Mouse (Mus musculus): ENCODE data around the gene Spata32. TPM values are rescaled to one million over a fixed set of nuclear protein-coding genes. Genes with fewer than 3 reads are reported as not detected.
A peak's percentile ranks its signal among the peaks of the same experiment; 100 is the strongest.
"Not testable (repeated sequence)": the region's sequence is repeated elsewhere in the genome, so short reads cannot be mapped to it uniquely, and the experiment has no call there.

Gene Spata32
- polyA plus RNA-seq, 1 experiment = not detected

DNA sequence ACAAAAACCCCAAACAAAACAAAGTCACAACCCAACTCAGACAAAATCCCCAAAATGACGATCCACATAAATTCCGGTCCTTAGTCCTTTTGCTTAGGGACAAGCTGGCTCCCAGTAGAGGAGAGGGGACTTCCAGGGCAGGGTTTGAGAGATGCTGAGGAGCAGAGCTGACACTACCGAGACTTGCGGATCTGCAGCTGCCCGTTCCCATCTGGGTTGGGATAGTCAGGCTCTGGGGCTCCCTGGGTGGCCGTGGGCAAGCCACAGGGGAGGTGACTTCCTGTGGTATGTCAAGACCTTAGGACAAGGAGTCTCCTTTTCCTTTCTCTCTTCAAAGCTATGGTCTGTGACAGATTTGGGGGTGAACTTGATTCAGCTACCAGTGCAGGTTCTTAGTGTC is 18.2 kb upstream of the Spata32 start:
- TF ChIP-seq CTCF (IDR thresholded peaks at IDR 0.05; ENCODE audit: insufficient read depth, low read depth, low read length) (no peak), POLR2A (IDR thresholded peaks at IDR 0.05; ENCODE audit: insufficient read depth, low read depth, low read length) (no peak)
- 88% methylated on average over 6 of the region's 6 CpGs for WGBS

DNA sequence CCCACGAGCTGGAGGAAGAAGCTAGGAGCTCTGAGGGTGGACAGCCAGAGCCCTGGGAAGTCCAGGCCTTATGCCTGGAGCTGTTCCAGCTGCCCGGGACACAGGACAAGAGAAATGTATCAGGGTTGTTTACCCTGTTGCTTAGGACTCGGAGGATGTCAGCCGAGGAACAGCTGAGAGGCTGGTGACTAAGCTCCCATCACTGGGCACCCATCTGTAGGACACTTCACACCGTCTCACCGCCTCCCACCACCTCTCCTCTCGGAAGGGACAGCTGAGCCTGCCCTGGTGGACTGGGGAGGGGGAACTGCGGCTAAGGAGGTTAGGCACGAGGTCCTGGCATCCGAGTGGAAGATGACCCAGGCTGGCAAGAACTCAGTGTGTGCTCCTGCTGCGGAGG is 17.5 kb upstream of the Spata32 start:
- 66% methylated on average over 11 of the region's 11 CpGs for WGBS
- Histone ChIP-seq H3K27ac (ENCODE audit: insufficient read depth, low read depth, low read length) (no peak overlapping the region), H3K4me1 (ENCODE audit: control insufficient read depth, insufficient read depth, low read length) (peaks cover 6% of the 10 kb centered on the region), H3K4me3 (ENCODE audit: insufficient read depth, low read depth, low read length) (no peak overlapping the region)
- TF ChIP-seq POLR2A (IDR thresholded peaks at IDR 0.05; ENCODE audit: insufficient read depth, low read depth, low read length) (no peak), CTCF (IDR thresholded peaks at IDR 0.05; ENCODE audit: insufficient read depth, low read depth, low read length) (no peak)

More for the DNA sequence above, 18.2 kb upstream of the Spata32 start:
- H3K4me1 ChIP-seq (ENCODE audit: control insufficient read depth, insufficient read depth, low read length) = peaks cover 9% of the 10 kb centered on the region
- H3K27ac ChIP-seq (ENCODE audit: insufficient read depth, low read depth, low read length) = no peak overlapping the region
- H3K4me3 ChIP-seq (ENCODE audit: insufficient read depth, low read depth, low read length) = no peak overlapping the region

DNA sequence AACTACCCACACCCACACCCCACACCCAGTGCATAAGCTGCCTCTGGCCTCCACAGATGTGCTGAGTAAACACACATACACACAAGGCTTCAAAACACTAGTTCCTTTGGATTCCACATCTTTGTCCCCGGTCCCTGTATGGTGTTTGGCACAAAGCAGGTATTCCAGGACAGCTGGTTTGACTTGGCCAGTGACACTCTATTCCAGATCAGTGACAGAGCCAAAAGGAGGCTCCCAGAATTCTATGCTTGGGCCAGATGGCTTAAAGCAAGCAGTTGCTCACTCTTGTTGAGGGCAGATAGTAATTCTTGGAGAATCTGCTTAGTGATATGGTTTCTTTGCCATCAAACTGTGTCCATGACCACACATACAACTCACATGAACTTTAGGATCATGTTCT is 16.2 kb upstream of the Spata32 start:
- H3K4me3 ChIP-seq (ENCODE audit: insufficient read depth, low read depth, low read length) = no peak overlapping the region
- no peak overlapping the region for H3K27ac ChIP-seq (ENCODE audit: insufficient read depth, low read depth, low read length)
- H3K4me1 ChIP-seq (ENCODE audit: control insufficient read depth, insufficient read depth, low read length) = peaks cover 6% of the 10 kb centered on the region
- WGBS = 74% methylated on average over 1 of the region's 1 CpGs
- TF ChIP-seq POLR2A (IDR thresholded peaks at IDR 0.05; ENCODE audit: insufficient read depth, low read depth, low read length) (no peak), CTCF (IDR thresholded peaks at IDR 0.05; ENCODE audit: insufficient read depth, low read depth, low read length) (no peak)

DNA sequence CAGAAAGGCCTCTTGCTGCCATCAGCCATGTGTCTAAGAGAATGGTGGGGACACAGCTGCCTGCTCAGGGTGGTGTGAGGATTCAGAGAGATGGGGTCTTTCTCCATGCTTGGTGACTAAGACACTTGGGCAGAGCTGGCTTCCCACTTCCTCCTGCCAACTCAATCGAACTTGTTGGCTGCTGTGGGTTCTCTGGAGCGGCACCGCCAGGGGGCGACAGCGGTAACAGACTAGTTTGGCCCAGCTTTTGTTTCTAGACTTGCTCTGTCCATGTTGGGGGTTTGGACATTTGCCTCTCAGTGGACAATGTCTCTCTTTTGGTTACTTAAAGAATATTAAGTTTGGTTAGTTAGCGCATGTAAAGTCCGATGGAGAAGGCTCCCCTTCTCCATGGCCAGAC is 14.7 kb upstream of the Spata32 start:
- TF ChIP-seq CTCF (IDR thresholded peaks at IDR 0.05; ENCODE audit: insufficient read depth, low read depth, low read length) (peak; percentile 80), POLR2A (IDR thresholded peaks at IDR 0.05; ENCODE audit: insufficient read depth, low read depth, low read length) (no peak)
- H3K4me3 ChIP-seq (ENCODE audit: insufficient read depth, low read depth, low read length) = no peak overlapping the region
- H3K27ac ChIP-seq (ENCODE audit: insufficient read depth, low read depth, low read length) = no peak overlapping the region
- H3K4me1 ChIP-seq (ENCODE audit: control insufficient read depth, insufficient read depth, low read length) = peaks cover 6% of the 10 kb centered on the region
- WGBS = 24% methylated on average over 7 of the region's 7 CpGs

DNA sequence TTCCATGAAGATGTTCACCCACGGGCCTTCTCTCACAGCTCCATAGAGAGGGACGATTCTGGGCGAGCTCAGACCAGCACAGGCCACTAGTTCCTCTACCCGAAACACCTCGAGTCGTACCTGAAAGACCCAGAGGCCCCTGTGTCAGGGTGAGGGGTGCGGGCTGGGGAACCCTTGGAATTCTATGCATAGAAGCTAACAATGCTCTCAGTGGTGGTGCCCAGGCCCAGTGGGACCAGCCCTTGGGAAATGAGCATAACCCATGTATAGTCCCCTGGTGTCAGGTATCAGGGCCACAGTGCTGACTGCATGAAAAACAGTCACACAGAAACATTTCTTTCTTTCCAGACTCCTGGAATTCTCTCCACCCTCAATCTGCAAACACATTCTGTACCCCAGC is 13.1 kb upstream of the Spata32 start:
- no peak overlapping the region for H3K4me3 ChIP-seq (ENCODE audit: insufficient read depth, low read depth, low read length)
- TF ChIP-seq CTCF (IDR thresholded peaks at IDR 0.05; ENCODE audit: insufficient read depth, low read depth, low read length) = no peak
- no peak for TF ChIP-seq POLR2A (IDR thresholded peaks at IDR 0.05; ENCODE audit: insufficient read depth, low read depth, low read length)
- 91% methylated on average over 7 of the region's 7 CpGs for WGBS

DNA sequence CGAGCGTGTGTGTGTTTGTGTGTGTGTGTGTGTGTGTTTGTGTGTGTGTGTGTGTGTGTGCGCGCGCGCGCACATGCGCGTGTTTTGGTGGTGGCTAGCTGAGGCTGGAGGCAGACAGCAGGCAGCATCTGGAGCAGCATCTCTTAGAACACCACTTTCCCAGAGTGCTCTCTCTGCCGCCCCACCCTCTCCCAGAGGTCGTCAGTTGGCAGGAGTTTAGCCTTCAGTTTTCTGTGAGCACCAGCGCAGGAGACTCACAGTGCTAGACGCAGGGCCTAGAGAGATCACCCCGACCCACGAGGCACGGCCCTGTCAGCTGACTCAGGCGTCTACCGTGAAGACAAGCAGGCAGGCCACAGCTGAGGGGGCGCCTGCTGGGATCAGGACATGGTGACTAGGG is 12.4 kb upstream of the Spata32 start:
- 90% methylated on average over 19 of the region's 19 CpGs for WGBS
- H3K27ac ChIP-seq (ENCODE audit: insufficient read depth, low read depth, low read length) = no peak overlapping the region
- peaks cover 2% of the 10 kb centered on the region for H3K4me1 ChIP-seq (ENCODE audit: control insufficient read depth, insufficient read depth, low read length)
- no peak overlapping the region for H3K4me3 ChIP-seq (ENCODE audit: insufficient read depth, low read depth, low read length)
- no peak for TF ChIP-seq CTCF (IDR thresholded peaks at IDR 0.05; ENCODE audit: insufficient read depth, low read depth, low read length)
- no peak for TF ChIP-seq POLR2A (IDR thresholded peaks at IDR 0.05; ENCODE audit: insufficient read depth, low read depth, low read length)

More for the DNA sequence above, 13.1 kb upstream of the Spata32 start:
- Histone ChIP-seq H3K27ac (ENCODE audit: insufficient read depth, low read depth, low read length) (no peak overlapping the region), H3K4me1 (ENCODE audit: control insufficient read depth, insufficient read depth, low read length) (peaks cover 6% of the 10 kb centered on the region)

DNA sequence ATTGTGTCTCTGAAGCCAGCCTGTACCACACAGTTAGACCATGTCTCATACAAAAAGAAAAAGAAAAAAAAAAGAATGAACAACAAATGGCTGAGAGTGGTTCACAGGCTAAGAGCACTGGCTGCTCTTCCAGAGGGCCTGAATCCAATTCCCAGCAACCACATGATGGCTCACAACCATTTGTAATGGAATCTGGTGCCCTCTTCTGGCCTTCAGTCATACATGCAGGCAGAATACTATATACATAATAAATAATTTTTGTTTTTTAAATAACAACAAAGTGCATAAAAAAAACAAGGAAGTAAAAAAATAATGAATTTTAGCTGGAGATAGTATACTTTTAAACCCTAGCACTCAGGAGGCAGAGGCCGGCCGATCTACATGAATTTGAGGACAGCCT is 11.4 kb upstream of the Spata32 start:
- Histone ChIP-seq H3K4me3 (ENCODE audit: insufficient read depth, low read depth, low read length) (no peak overlapping the region), H3K27ac (ENCODE audit: insufficient read depth, low read depth, low read length) (no peak overlapping the region), H3K4me1 (ENCODE audit: control insufficient read depth, insufficient read depth, low read length) (no peaks in the 10 kb centered on the region)
- TF ChIP-seq POLR2A (IDR thresholded peaks at IDR 0.05; ENCODE audit: insufficient read depth, low read depth, low read length) = no peak
- TF ChIP-seq CTCF (IDR thresholded peaks at IDR 0.05; ENCODE audit: insufficient read depth, low read depth, low read length) = no peak
- 93% methylated on average over 2 of the region's 2 CpGs for WGBS

DNA sequence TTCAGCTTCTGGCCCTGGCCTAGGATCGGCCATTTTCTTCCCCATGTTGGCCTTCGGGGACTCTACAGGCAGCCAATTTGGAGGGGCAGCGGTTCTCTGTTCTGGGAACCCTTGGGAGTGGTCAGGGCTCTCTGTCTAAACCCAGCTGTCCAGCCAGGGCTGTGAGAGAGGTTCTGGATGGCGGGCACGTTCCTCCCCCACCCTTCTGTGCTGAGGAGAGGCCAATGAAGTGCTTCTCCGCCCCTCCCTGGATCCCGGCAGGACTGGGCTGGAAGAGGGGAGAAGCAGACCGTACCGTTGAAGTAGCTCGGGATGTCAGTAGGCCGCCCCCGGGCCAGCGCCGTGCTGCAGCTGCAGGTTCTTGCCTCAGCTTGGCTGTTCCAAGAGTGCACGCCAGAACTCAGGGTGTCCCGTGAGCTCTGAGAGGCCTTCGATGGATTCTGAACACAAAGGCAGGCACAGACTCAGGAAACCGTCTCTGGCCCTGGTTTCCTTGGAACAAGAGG is 5.8 kb upstream of the Spata32 start:
- 72% methylated on average over 18 of the region's 18 CpGs for WGBS
- Histone ChIP-seq H3K4me1 (ENCODE audit: control insufficient read depth, insufficient read depth, low read length) (peaks cover 25% of the 10 kb centered on the region), H3K27ac (ENCODE audit: insufficient read depth, low read depth, low read length) (peak overlapping the region; percentile 81), H3K4me3 (ENCODE audit: insufficient read depth, low read depth, low read length) (no peak overlapping the region)
- TF ChIP-seq CTCF (IDR thresholded peaks at IDR 0.05; ENCODE audit: insufficient read depth, low read depth, low read length) (no peak), POLR2A (IDR thresholded peaks at IDR 0.05; ENCODE audit: insufficient read depth, low read depth, low read length) (no peak)

DNA sequence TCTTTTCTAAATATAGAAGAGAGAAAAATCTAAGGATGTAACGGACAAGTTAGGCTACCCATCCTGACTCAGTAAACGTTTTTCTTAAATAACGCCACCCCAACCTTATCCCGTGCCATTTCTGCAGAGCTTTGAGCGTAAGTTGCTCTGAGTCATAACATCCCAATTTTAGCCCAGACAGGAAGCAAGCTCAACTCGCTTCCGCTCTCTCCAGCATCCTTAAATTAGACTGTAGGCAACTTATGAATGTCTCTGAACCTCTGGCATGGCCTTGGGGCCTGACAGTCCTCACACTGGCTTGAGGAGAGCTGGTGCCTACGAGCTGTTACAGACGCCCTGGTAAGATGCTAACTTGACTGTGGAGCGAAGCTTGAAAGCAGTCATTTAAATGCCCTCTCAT is 5.2 kb upstream of the Spata32 start:
- TF ChIP-seq CTCF (IDR thresholded peaks at IDR 0.05; ENCODE audit: insufficient read depth, low read depth, low read length) (no peak), POLR2A (IDR thresholded peaks at IDR 0.05; ENCODE audit: insufficient read depth, low read depth, low read length) (no peak)
- WGBS = 43% methylated on average over 10 of the region's 10 CpGs
- no peak overlapping the region for H3K4me3 ChIP-seq (ENCODE audit: insufficient read depth, low read depth, low read length)
- peaks cover 26% of the 10 kb centered on the region for H3K4me1 ChIP-seq (ENCODE audit: control insufficient read depth, insufficient read depth, low read length)
- H3K27ac ChIP-seq (ENCODE audit: insufficient read depth, low read depth, low read length) = peak overlapping the region; percentile 81

DNA sequence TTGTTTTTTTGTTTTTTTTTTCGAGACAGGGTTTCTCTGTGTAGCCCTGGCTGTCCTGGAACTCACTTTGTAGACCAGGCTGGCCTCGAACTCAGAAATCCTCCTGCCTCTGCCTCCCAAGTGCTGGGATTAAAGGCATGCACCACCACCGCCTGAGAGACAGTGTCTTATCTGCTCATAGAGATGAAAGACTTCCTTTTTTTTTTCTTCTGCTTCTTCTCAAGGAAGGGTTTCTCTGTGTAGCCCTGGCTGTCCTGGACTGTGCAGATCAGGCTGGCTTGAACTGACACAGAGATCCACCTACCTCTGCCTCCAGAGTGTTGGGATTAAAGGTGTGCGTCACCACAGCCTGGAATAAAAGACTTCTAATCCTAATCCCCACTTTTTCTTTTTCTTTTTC is 4.5 kb upstream of the Spata32 start:
- WGBS = 89% methylated on average over 4 of the region's 4 CpGs
- H3K4me3 ChIP-seq (ENCODE audit: insufficient read depth, low read depth, low read length); H3K27ac ChIP-seq (ENCODE audit: insufficient read depth, low read depth, low read length): not testable (repeated sequence)
- H3K4me1 ChIP-seq (ENCODE audit: control insufficient read depth, insufficient read depth, low read length) = peaks cover 32% of the 10 kb centered on the region

Measured in olfactory bulb, adult 2 months (tissue).